Mouse (Mus musculus): ENCODE data around the gene Abi2. TPM values are rescaled to one million over a fixed set of nuclear protein-coding genes. Genes with fewer than 3 reads are reported as not detected.

Gene Abi2
- polyA plus RNA-seq, 1 experiment from 2014 or later = 103 TPM

GRCm38 (mm10) chr1:60493421-60493820 lies 84.0 kb downstream of the Abi2 start:
- Histone ChIP-seq H3K4me3 (ENCODE audit: low read depth, low read length) (no peak overlapping the region), H3K9me3 (ENCODE audit: control insufficient read depth, low read length) (no peaks in the 10 kb centered on the region), H3K9ac (replicated peaks; ENCODE audit: low read depth, low read length) (no peak overlapping the region), H3K4me1 (ENCODE audit: control insufficient read depth, insufficient read depth, low read length) (no peaks in the 10 kb centered on the region), H3K27me3 (ENCODE audit: control insufficient read depth, insufficient read depth, low read length) (no peaks in the 10 kb centered on the region), H3K27ac (ENCODE audit: low read depth, low read length) (no peak overlapping the region), H3K36me3 (ENCODE audit: control insufficient read depth, insufficient read depth, low read length) (peaks cover 27% of the 10 kb centered on the region), H3K4me2 (ENCODE audit: low read depth, low read length) (no peak overlapping the region)
- 94% methylated on average over 6 of the region's 6 CpGs for WGBS
- no peak for ATAC-seq (ENCODE audit: low read depth)

GRCm38 (mm10) chr1:60503456-60503855 lies 94.0 kb downstream of the Abi2 start:
- no peak overlapping the region for H3K9ac ChIP-seq (replicated peaks; ENCODE audit: low read depth, low read length)
- no peak overlapping the region for H3K4me2 ChIP-seq (ENCODE audit: low read depth, low read length)
- no peaks in the 10 kb centered on the region for H3K9me3 ChIP-seq (ENCODE audit: control insufficient read depth, low read length)
- peaks cover 4% of the 10 kb centered on the region for H3K36me3 ChIP-seq (ENCODE audit: control insufficient read depth, insufficient read depth, low read length)
- no peaks in the 10 kb centered on the region for H3K4me1 ChIP-seq (ENCODE audit: control insufficient read depth, insufficient read depth, low read length)
- no peak overlapping the region for H3K27ac ChIP-seq (ENCODE audit: low read depth, low read length)
- H3K27me3 ChIP-seq (ENCODE audit: control insufficient read depth, insufficient read depth, low read length) = no peaks in the 10 kb centered on the region
- WGBS = 81% methylated on average over 5 of the region's 5 CpGs
- no peak for ATAC-seq (ENCODE audit: low read depth)
- no peak overlapping the region for H3K4me3 ChIP-seq (ENCODE audit: low read depth, low read length)

GRCm38 (mm10) chr1:60510584-60510983 lies 101.2 kb downstream of the Abi2 start:
- H3K27me3 ChIP-seq (ENCODE audit: control insufficient read depth, insufficient read depth, low read length) = no peaks in the 10 kb centered on the region
- no peak overlapping the region for H3K27ac ChIP-seq (ENCODE audit: low read depth, low read length)
- WGBS = 72% methylated on average over 2 of the region's 2 CpGs
- H3K36me3 ChIP-seq (ENCODE audit: control insufficient read depth, insufficient read depth, low read length) = peaks cover 6% of the 10 kb centered on the region; the same call in 1 of the 2 replicates
- H3K9ac ChIP-seq (replicated peaks; ENCODE audit: low read depth, low read length) = no peak overlapping the region
- ATAC-seq (ENCODE audit: low read depth) = no peak
- H3K9me3 ChIP-seq (ENCODE audit: control insufficient read depth, low read length) = no peaks in the 10 kb centered on the region
- no peak overlapping the region for H3K4me2 ChIP-seq (ENCODE audit: low read depth, low read length)
- no peaks in the 10 kb centered on the region for H3K4me1 ChIP-seq (ENCODE audit: control insufficient read depth, insufficient read depth, low read length)
- no peak overlapping the region for H3K4me3 ChIP-seq (ENCODE audit: low read depth, low read length)

- no peaks in the 10 kb centered on the region for H3K27me3 ChIP-seq (ENCODE audit: control insufficient read depth, insufficient read depth, low read length)
- H3K4me2 ChIP-seq (ENCODE audit: low read depth, low read length) = no peak overlapping the region
- H3K27ac ChIP-seq (ENCODE audit: low read depth, low read length) = no peak overlapping the region
- peaks cover 19% of the 10 kb centered on the region for H3K36me3 ChIP-seq (ENCODE audit: control insufficient read depth, insufficient read depth, low read length)
- 94% methylated on average over 6 of the region's 6 CpGs for WGBS
- no peak for ATAC-seq (ENCODE audit: low read depth)
- no peak overlapping the region for H3K9ac ChIP-seq (replicated peaks; ENCODE audit: low read depth, low read length)
- H3K4me3 ChIP-seq (ENCODE audit: low read depth, low read length) = no peak overlapping the region
- H3K9me3 ChIP-seq (ENCODE audit: control insufficient read depth, low read length) = no peaks in the 10 kb centered on the region
- H3K4me1 ChIP-seq (ENCODE audit: control insufficient read depth, insufficient read depth, low read length) = no peaks in the 10 kb centered on the region
These were observed 120.7 kb downstream of the Abi2 start for GRCm38 (mm10) chr1:60530107-60530506.

DNA sequence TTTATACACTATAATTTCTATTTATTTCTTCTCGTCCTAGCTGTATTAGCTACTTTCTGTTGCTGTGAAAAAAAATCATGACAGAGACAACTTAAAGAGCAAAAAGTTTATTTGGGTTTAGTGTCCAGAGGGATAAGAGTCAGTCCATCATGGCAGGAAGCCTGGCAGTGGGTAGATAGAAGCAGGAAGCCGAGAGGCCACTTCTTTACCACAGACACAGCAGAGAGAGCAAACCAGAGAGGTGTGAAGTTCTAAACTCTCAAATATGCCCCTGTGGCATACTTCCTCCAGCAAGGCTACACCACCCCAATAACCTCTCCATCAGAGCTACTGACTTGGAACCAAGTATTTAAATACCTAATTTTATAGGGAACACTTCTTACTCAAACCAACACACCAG lies 121.2 kb downstream of the Abi2 start:
- WGBS = 89% methylated on average over 2 of the region's 2 CpGs
- Histone ChIP-seq H3K9me3 (ENCODE audit: control insufficient read depth, low read length) (no peaks in the 10 kb centered on the region), H3K27ac (ENCODE audit: low read depth, low read length) (no peak overlapping the region), H3K4me2 (ENCODE audit: low read depth, low read length) (no peak overlapping the region), H3K36me3 (ENCODE audit: control insufficient read depth, insufficient read depth, low read length) (peaks cover 15% of the 10 kb centered on the region), H3K4me3 (ENCODE audit: low read depth, low read length) (no peak overlapping the region), H3K27me3 (ENCODE audit: control insufficient read depth, insufficient read depth, low read length) (no peaks in the 10 kb centered on the region), H3K4me1 (ENCODE audit: control insufficient read depth, insufficient read depth, low read length) (no peaks in the 10 kb centered on the region), H3K9ac (replicated peaks; ENCODE audit: low read depth, low read length) (no peak overlapping the region)
- ATAC-seq (ENCODE audit: low read depth) = no peak

Other genes with a start within 250 kb of the Abi2 start
- 13.7 and 15.2 TPM in 2 replicates for gene Nbeal1, start 229.0 kb upstream of the Abi2 start, polyA plus RNA-seq (2014; fragmentation: Nextera tagmentation; extraction: Ambion mirVana)
- 11.2 and 12.0 TPM in 2 replicates for gene Cyp20a1, start 66.3 kb upstream of the Abi2 start, polyA plus RNA-seq (2014; fragmentation: Nextera tagmentation; extraction: Ambion mirVana)
- 28.0 and 33.7 TPM in 2 replicates for gene Raph1, start 157.5 kb downstream of the Abi2 start, polyA plus RNA-seq (2014; fragmentation: Nextera tagmentation; extraction: Ambion mirVana)

Data from neural tube, embryonic 14.5 days (tissue).